Mouse (Mus musculus) midbrain, embryonic 10.5 days (tissue): ENCODE measurements around the gene Dpp4. TPM values are rescaled to one million over a fixed set of nuclear protein-coding genes. Genes with fewer than 3 reads are reported as not detected.

Experiments used
- DNase-seq: peaks from one replicate; pipeline ENCODE4 v3.0.0-alpha.2; 2017; ENCODE audit warnings: low spot score
- H3K27ac ChIP-seq: fragments of 300-500 bp; sonication (generic); replicated peaks from 2 replicates; pipeline ENCODE4 v1.5.1; 2016; ENCODE audit warnings: mild to moderate bottlenecking
- H3K27me3 ChIP-seq: fragments of 300-500 bp; sonication (generic); 2 replicates; pipeline ENCODE4 v1.6.1; 2016; ENCODE audit warnings: low read depth, mild to moderate bottlenecking; ENCODE audit not compliant: poor library complexity, severe bottlenecking
- H3K36me3 ChIP-seq: fragments of 300-500 bp; sonication (generic); 2 replicates; pipeline ENCODE4 v1.6.1; 2016; ENCODE audit warnings: mild to moderate bottlenecking, moderate library complexity
- H3K4me1 ChIP-seq: fragments of 300-500 bp; sonication (generic); 2 replicates; pipeline ENCODE4 v1.6.1; 2016
- H3K4me3 ChIP-seq: fragments of 300-500 bp; sonication (generic); 2 replicates; pipeline ENCODE4 v1.5.1; 2016; ENCODE audit warnings: mild to moderate bottlenecking, moderate library complexity
- H3K9me3 ChIP-seq: fragments of 300-500 bp; sonication (generic); replicated peaks from 2 replicates; pipeline ENCODE4 v1.6.1; 2016; ENCODE audit warnings: mild to moderate bottlenecking
- WGBS: fragments of 180-500 bp; shearing (Covaris S2); methylation state at CpG from one replicate; pipeline ENCODE4 v1.1.7; 2016; 5-methylcytosine and 5-hydroxymethylcytosine counted together
- polyA plus RNA-seq: library from polyadenylated mRNA; unstranded; fragments of >200 nt; fragmentation: Nextera tagmentation; extraction: Ambion mirVana; gene quantifications from 2 replicates; pipeline ENCODE4 v1.2.1, GENCODE M21; 2016

The Dpp4 gene
- polyA plus RNA-seq, 1 experiment from 2014 or later, result 0.25 TPM

GRCm38 (mm10) chr2:62431245-62431795 lies 19.3 kb upstream of the Dpp4 start:
- Histone ChIP-seq H3K36me3 (no peaks in the 10 kb centered on the region), H3K27ac (no peak overlapping the region), H3K27me3 (no peaks in the 10 kb centered on the region), H3K9me3 (no peaks in the 10 kb centered on the region), H3K4me3 (no peak overlapping the region), H3K4me1 (no peaks in the 10 kb centered on the region)
- DNase-seq, result no peak
- 87% methylated on average over 8 of the region's 8 CpGs for WGBS

GRCm38 (mm10) chr2:62425941-62426340 lies 13.9 kb upstream of the Dpp4 start:
- WGBS, result 91% methylated on average over 3 of the region's 3 CpGs
- DNase-seq, result no peak

GRCm38 (mm10) chr2:62423343-62423776 lies 11.3 kb upstream of the Dpp4 start:
- Histone ChIP-seq H3K4me1 (0 out of 2 replicates have a peak, but pooled peaks cover 2% of the 10 kb centered on the region), H3K36me3 (no peaks in the 10 kb centered on the region), H3K9me3 (no peaks in the 10 kb centered on the region), H3K27ac (no peak overlapping the region), H3K4me3 (no peak overlapping the region), H3K27me3 (no peaks in the 10 kb centered on the region)
- no peak for DNase-seq
- WGBS, result 60% methylated on average over 4 of the region's 4 CpGs

More at GRCm38 (mm10) chr2:62425941-62426340, 13.9 kb upstream of the Dpp4 start:
- Histone ChIP-seq H3K27ac (no peak overlapping the region), H3K4me3 (no peak overlapping the region), H3K27me3 (no peaks in the 10 kb centered on the region), H3K36me3 (no peaks in the 10 kb centered on the region), H3K9me3 (no peaks in the 10 kb centered on the region), H3K4me1 (0 out of 2 replicates have a peak, but pooled peaks cover 2% of the 10 kb centered on the region)

- DNase-seq, result no peak
- no peak overlapping the region for H3K4me3 ChIP-seq
- no peak overlapping the region for H3K27ac ChIP-seq
- H3K9me3 ChIP-seq, result no peaks in the 10 kb centered on the region
- no peaks in the 10 kb centered on the region for H3K36me3 ChIP-seq
- no peaks in the 10 kb centered on the region for H3K27me3 ChIP-seq
- 0 out of 2 replicates have a peak, but pooled peaks cover 2% of the 10 kb centered on the region for H3K4me1 ChIP-seq
- 76% methylated on average over 6 of the region's 6 CpGs for WGBS
These were observed 10.7 kb upstream of the Dpp4 start for GRCm38 (mm10) chr2:62422515-62423342.

GRCm38 (mm10) chr2:62421229-62421628 lies 9.2 kb upstream of the Dpp4 start:
- H3K36me3 ChIP-seq, result no peaks in the 10 kb centered on the region
- no peaks in the 10 kb centered on the region for H3K27me3 ChIP-seq
- no peaks in the 10 kb centered on the region for H3K9me3 ChIP-seq
- no peak overlapping the region for H3K4me3 ChIP-seq
- H3K27ac ChIP-seq, result no peak overlapping the region
- H3K4me1 ChIP-seq, result 0 out of 2 replicates have a peak, but pooled peaks cover 2% of the 10 kb centered on the region
- DNase-seq, result no peak
- WGBS, result 94% methylated on average over 4 of the region's 4 CpGs

GRCm38 (mm10) chr2:62420045-62420444 lies 8.0 kb upstream of the Dpp4 start:
- H3K27me3 ChIP-seq, result no peaks in the 10 kb centered on the region
- DNase-seq, result no peak
- no peak overlapping the region for H3K27ac ChIP-seq
- 85% methylated on average over 3 of the region's 3 CpGs for WGBS
- no peaks in the 10 kb centered on the region for H3K36me3 ChIP-seq
- no peaks in the 10 kb centered on the region for H3K9me3 ChIP-seq
- no peak overlapping the region for H3K4me3 ChIP-seq
- 0 out of 2 replicates have a peak, but pooled peaks cover 2% of the 10 kb centered on the region for H3K4me1 ChIP-seq

- Histone ChIP-seq H3K36me3 (no peaks in the 10 kb centered on the region), H3K4me1 (peaks cover under 1% of the 10 kb centered on the region; the same call in 1 of the 2 replicates), H3K4me3 (no peak overlapping the region), H3K9me3 (no peaks in the 10 kb centered on the region), H3K27me3 (peaks cover 12% of the 10 kb centered on the region), H3K27ac (no peak overlapping the region)
- DNase-seq, result no peak
- 84% methylated on average over 1 of the region's 1 CpGs for WGBS
These were observed 5.2 kb upstream of the Dpp4 start for GRCm38 (mm10) chr2:62417233-62417632.

GRCm38 (mm10) chr2:62411211-62412080 lies 585 bp downstream of the Dpp4 start:
- Histone ChIP-seq H3K4me3 (peak overlapping the region; percentile 61), H3K9me3 (no peaks in the 10 kb centered on the region), H3K36me3 (no peaks in the 10 kb centered on the region), H3K27ac (no peak overlapping the region; the same call in 1 of the 2 replicates), H3K27me3 (peaks cover 41% of the 10 kb centered on the region), H3K4me1 (peaks cover 14% of the 10 kb centered on the region)
- DNase-seq, result peak; percentile 49
- WGBS, result 8% methylated on average over 47 of the region's 47 CpGs

GRCm38 (mm10) chr2:62408701-62409201 lies 3.3 kb downstream of the Dpp4 start:
- no peak for DNase-seq
- H3K36me3 ChIP-seq, result no peaks in the 10 kb centered on the region
- 41% methylated on average over 4 of the region's 4 CpGs for WGBS
- H3K9me3 ChIP-seq, result no peaks in the 10 kb centered on the region
- peaks cover 41% of the 10 kb centered on the region for H3K27me3 ChIP-seq
- H3K4me3 ChIP-seq, result no peak overlapping the region
- no peak overlapping the region for H3K27ac ChIP-seq
- peaks cover 14% of the 10 kb centered on the region for H3K4me1 ChIP-seq

- H3K27ac ChIP-seq, result no peak overlapping the region
- peaks cover 39% of the 10 kb centered on the region for H3K27me3 ChIP-seq
- DNase-seq, result no peak
- H3K9me3 ChIP-seq, result no peaks in the 10 kb centered on the region
- H3K4me3 ChIP-seq, result no peak overlapping the region
- peaks cover 14% of the 10 kb centered on the region for H3K4me1 ChIP-seq
- 89% methylated on average over 5 of the region's 5 CpGs for WGBS
- no peaks in the 10 kb centered on the region for H3K36me3 ChIP-seq
These were observed 3.8 kb downstream of the Dpp4 start for GRCm38 (mm10) chr2:62408216-62408615.

- H3K4me1 ChIP-seq, result no peaks in the 10 kb centered on the region
- 91% methylated on average over 5 of the region's 5 CpGs for WGBS
- no peak overlapping the region for H3K27ac ChIP-seq
- H3K9me3 ChIP-seq, result no peaks in the 10 kb centered on the region
- H3K4me3 ChIP-seq, result no peak overlapping the region
- DNase-seq, result no peak
- no peaks in the 10 kb centered on the region for H3K27me3 ChIP-seq
- no peaks in the 10 kb centered on the region for H3K36me3 ChIP-seq
These were observed 8.4 kb downstream of the Dpp4 start for GRCm38 (mm10) chr2:62403556-62404135.

GRCm38 (mm10) chr2:62401011-62401410 lies 11.0 kb downstream of the Dpp4 start:
- Histone ChIP-seq H3K27me3 (no peaks in the 10 kb centered on the region), H3K4me3 (no peak overlapping the region), H3K4me1 (no peaks in the 10 kb centered on the region), H3K9me3 (no peaks in the 10 kb centered on the region), H3K36me3 (no peaks in the 10 kb centered on the region), H3K27ac (no peak overlapping the region)
- WGBS, result 91% methylated on average over 6 of the region's 6 CpGs
- no peak for DNase-seq
